Mouse (Mus musculus): Measurements from ENCODE around the gene Zfp872. TPM values are rescaled to one million over a fixed set of nuclear protein-coding genes. Genes with fewer than 3 reads are reported as not detected.
A peak's percentile ranks its signal among the peaks of the same experiment; 100 is the strongest.

Zfp872 gene
- polyA plus RNA-seq, 1 experiment: not detected

- Histone ChIP-seq H3K36me3 (ENCODE audit: control insufficient read depth, insufficient read depth, low read length) (no peaks in the 10 kb centered on the region), H3K4me3 (ENCODE audit: insufficient read depth, low read depth, low read length) (no peak overlapping the region), H3K27me3 (replicated peaks; ENCODE audit: control insufficient read depth, insufficient read depth, low read length) (no peaks in the 10 kb centered on the region), H3K27ac (ENCODE audit: insufficient read depth, low read depth, low read length) (no peak overlapping the region), H3K4me1 (ENCODE audit: control insufficient read depth, insufficient read depth, low read length) (no peaks in the 10 kb centered on the region)
- 39% methylated on average over 5 of the region's 5 CpGs for WGBS
- TF ChIP-seq POLR2A (IDR thresholded peaks at IDR 0.05; ENCODE audit: low read depth, low read length) (no peak), CTCF (conservative IDR thresholded peaks at IDR 0.05; ENCODE audit: insufficient read depth, insufficient read length, low read depth, low read length) (no peak)
- no peak for DNase-seq
These were observed 8.5 kb downstream of the Zfp872 start for GRCm38 (mm10) chr9:22196412-22196811.

DNA sequence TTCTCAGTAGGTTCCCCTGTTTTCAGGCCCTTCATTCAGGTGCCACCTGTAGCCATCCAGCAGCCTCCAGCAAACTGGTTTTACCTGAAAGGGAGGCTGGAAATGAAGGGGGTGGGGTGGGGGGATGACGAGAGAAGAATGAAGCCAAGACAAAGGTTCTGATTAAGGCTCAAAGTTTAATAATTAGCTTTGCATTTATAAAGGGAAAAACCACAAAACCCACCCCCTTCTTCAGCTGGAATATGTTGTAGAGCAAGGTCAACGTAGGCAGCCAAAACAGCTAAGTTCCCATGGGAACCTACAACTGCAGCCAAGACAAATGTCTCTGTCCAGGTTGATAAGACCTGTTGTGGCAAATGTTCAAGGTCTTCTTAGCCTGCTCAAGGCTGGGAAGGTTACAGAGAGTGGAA is 25.9 kb downstream of the Zfp872 start:
- H3K4me1 ChIP-seq (ENCODE audit: control insufficient read depth, insufficient read depth, low read length): peaks cover 2% of the 10 kb centered on the region; the same call in 1 of the 2 replicates
- no peak for TF ChIP-seq POLR2A (IDR thresholded peaks at IDR 0.05; ENCODE audit: low read depth, low read length)
- no peak for TF ChIP-seq CTCF (conservative IDR thresholded peaks at IDR 0.05; ENCODE audit: insufficient read depth, insufficient read length, low read depth, low read length)
- H3K4me3 ChIP-seq (ENCODE audit: insufficient read depth, low read depth, low read length): no peak overlapping the region
- peak overlapping the region; percentile 59; the same call in 1 of the 2 replicates for H3K27ac ChIP-seq (ENCODE audit: insufficient read depth, low read depth, low read length)
- H3K27me3 ChIP-seq (replicated peaks; ENCODE audit: control insufficient read depth, insufficient read depth, low read length): no peaks in the 10 kb centered on the region
- no peaks in the 10 kb centered on the region; the same call in 1 of the 2 replicates for H3K36me3 ChIP-seq (ENCODE audit: control insufficient read depth, insufficient read depth, low read length)
- WGBS: 40% methylated on average over 2 of the region's 2 CpGs
- DNase-seq: no peak

GRCm38 (mm10) chr9:22214549-22214948 is 26.7 kb downstream of the Zfp872 start:
- 56% methylated on average over 2 of the region's 2 CpGs for WGBS
- Histone ChIP-seq H3K4me1 (ENCODE audit: control insufficient read depth, insufficient read depth, low read length) (peaks cover 2% of the 10 kb centered on the region; the same call in 1 of the 2 replicates), H3K4me3 (ENCODE audit: insufficient read depth, low read depth, low read length) (no peak overlapping the region), H3K36me3 (ENCODE audit: control insufficient read depth, insufficient read depth, low read length) (no peaks in the 10 kb centered on the region), H3K27me3 (replicated peaks; ENCODE audit: control insufficient read depth, insufficient read depth, low read length) (no peaks in the 10 kb centered on the region), H3K27ac (ENCODE audit: insufficient read depth, low read depth, low read length) (no peak overlapping the region)
- no peak for TF ChIP-seq POLR2A (IDR thresholded peaks at IDR 0.05; ENCODE audit: low read depth, low read length)
- TF ChIP-seq CTCF (conservative IDR thresholded peaks at IDR 0.05; ENCODE audit: insufficient read depth, insufficient read length, low read depth, low read length): no peak
- no peak for DNase-seq

DNA sequence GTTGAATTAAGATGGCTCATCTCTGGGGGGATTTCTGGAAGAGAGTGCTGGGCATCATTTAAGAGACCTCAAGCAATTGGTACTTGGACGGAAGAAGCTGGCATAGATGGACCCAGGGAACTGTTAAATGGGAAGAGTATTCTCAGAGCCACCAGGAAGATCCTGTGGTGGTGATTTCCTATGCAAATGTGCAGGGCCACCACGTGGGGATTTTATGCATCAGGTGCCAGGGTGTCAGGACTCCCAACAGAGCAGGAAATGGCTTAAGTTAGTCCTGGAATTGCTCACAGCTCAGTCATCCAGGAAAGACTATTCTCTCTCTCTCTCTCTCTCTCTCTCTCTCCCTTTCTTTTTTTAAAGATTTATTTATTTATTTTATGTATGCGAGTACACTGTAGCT is 28.8 kb downstream of the Zfp872 start:
- H3K36me3 ChIP-seq (ENCODE audit: control insufficient read depth, insufficient read depth, low read length): no peaks in the 10 kb centered on the region
- no peak for DNase-seq
- H3K27ac ChIP-seq (ENCODE audit: insufficient read depth, low read depth, low read length): no peak overlapping the region
- TF ChIP-seq CTCF (conservative IDR thresholded peaks at IDR 0.05; ENCODE audit: insufficient read depth, insufficient read length, low read depth, low read length) (no peak), POLR2A (IDR thresholded peaks at IDR 0.05; ENCODE audit: low read depth, low read length) (no peak)
- 50% methylated on average over 3 of the region's 3 CpGs for WGBS
- no peaks in the 10 kb centered on the region for H3K27me3 ChIP-seq (replicated peaks; ENCODE audit: control insufficient read depth, insufficient read depth, low read length)
- H3K4me3 ChIP-seq (ENCODE audit: insufficient read depth, low read depth, low read length): no peak overlapping the region
- peaks cover 2% of the 10 kb centered on the region; the same call in 1 of the 2 replicates for H3K4me1 ChIP-seq (ENCODE audit: control insufficient read depth, insufficient read depth, low read length)

DNA sequence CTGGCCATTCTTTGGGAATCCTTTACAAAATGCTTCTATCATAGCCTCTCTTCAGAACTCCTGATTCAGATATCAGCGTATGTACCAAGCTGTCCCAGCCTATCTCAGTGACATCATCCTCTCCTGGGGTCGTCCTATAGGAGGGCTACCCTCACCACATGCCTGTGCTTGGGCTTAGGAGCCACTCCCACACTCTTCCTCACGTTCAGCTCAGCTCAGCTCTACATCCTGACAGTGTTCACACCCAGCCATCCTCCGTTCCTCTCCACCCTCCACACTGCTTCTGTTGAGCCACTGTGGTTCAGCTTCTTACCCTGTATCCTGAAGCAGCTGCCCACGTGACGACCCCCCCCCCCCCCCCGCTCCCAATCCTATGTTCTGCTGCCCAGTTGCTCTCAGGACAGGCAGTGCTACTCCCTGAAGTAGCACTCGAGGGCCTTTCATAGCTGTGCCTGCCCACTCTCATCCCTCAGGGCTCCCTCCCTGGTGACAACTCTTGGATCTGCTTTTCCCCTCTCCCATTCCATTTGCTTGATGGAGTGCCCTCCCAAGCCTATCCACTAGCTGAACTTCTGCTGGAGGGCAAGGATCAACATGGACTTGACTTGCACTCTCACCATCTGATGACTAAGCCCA is 30.1 kb downstream of the Zfp872 start:
- TF ChIP-seq POLR2A (IDR thresholded peaks at IDR 0.05; ENCODE audit: low read depth, low read length) (no peak), CTCF (conservative IDR thresholded peaks at IDR 0.05; ENCODE audit: insufficient read depth, insufficient read length, low read depth, low read length) (no peak)
- Histone ChIP-seq H3K27me3 (replicated peaks; ENCODE audit: control insufficient read depth, insufficient read depth, low read length) (no peaks in the 10 kb centered on the region), H3K27ac (ENCODE audit: insufficient read depth, low read depth, low read length) (no peak overlapping the region), H3K36me3 (ENCODE audit: control insufficient read depth, insufficient read depth, low read length) (no peaks in the 10 kb centered on the region), H3K4me3 (ENCODE audit: insufficient read depth, low read depth, low read length) (no peak overlapping the region), H3K4me1 (ENCODE audit: control insufficient read depth, insufficient read depth, low read length) (peaks cover 5% of the 10 kb centered on the region)
- WGBS: 49% methylated on average over 8 of the region's 8 CpGs
- DNase-seq: no peak

GRCm38 (mm10) chr9:22224066-22224465 is 36.2 kb downstream of the Zfp872 start:
- WGBS: 76% methylated on average over 4 of the region's 4 CpGs

GRCm38 (mm10) chr9:22224536-22225503 is 36.9 kb downstream of the Zfp872 start:
- Histone ChIP-seq H3K36me3 (ENCODE audit: control insufficient read depth, insufficient read depth, low read length) (no peaks in the 10 kb centered on the region), H3K4me1 (ENCODE audit: control insufficient read depth, insufficient read depth, low read length) (peaks cover 5% of the 10 kb centered on the region), H3K27ac (ENCODE audit: insufficient read depth, low read depth, low read length) (peak overlapping the region; percentile 54; the same call in 1 of the 2 replicates), H3K4me3 (ENCODE audit: insufficient read depth, low read depth, low read length) (peak overlapping the region; percentile 75), H3K27me3 (replicated peaks; ENCODE audit: control insufficient read depth, insufficient read depth, low read length) (no peaks in the 10 kb centered on the region)
- DNase-seq: peak; percentile 31
- WGBS: 23% methylated on average over 17 of the region's 17 CpGs
- TF ChIP-seq CTCF (conservative IDR thresholded peaks at IDR 0.05; ENCODE audit: insufficient read depth, insufficient read length, low read depth, low read length) (no peak), POLR2A (IDR thresholded peaks at IDR 0.05; ENCODE audit: low read depth, low read length) (no peak)

More at GRCm38 (mm10) chr9:22224066-22224465, 36.2 kb downstream of the Zfp872 start:
- no peak for TF ChIP-seq CTCF (conservative IDR thresholded peaks at IDR 0.05; ENCODE audit: insufficient read depth, insufficient read length, low read depth, low read length)
- no peak for TF ChIP-seq POLR2A (IDR thresholded peaks at IDR 0.05; ENCODE audit: low read depth, low read length)
- Histone ChIP-seq H3K27me3 (replicated peaks; ENCODE audit: control insufficient read depth, insufficient read depth, low read length) (no peaks in the 10 kb centered on the region), H3K4me3 (ENCODE audit: insufficient read depth, low read depth, low read length) (no peak overlapping the region), H3K27ac (ENCODE audit: insufficient read depth, low read depth, low read length) (no peak overlapping the region), H3K4me1 (ENCODE audit: control insufficient read depth, insufficient read depth, low read length) (peaks cover 5% of the 10 kb centered on the region), H3K36me3 (ENCODE audit: control insufficient read depth, insufficient read depth, low read length) (no peaks in the 10 kb centered on the region)
- peak; percentile 66 for DNase-seq
